Comparison of ENCODE assay signal across 8 mouse cellular contexts in genomic region chr15:62328305-62328881, GRCm38 (mm10).
DNase-seq lines count a peak whose midpoint lies in the region; ATAC-seq and TF ChIP-seq lines count a peak whose summit lies in the region.

No protein-coding gene starts in this region.

- no peaks in the 10 kb centered on the region for H3K27me3 ChIP-seq in kidney, embryonic 16.5 days (ENCODE audit: insufficient read depth, low read length)
- H3K27me3 ChIP-seq in embryonic facial prominence, embryonic 10.5 days (replicated peaks; ENCODE audit: low read depth, poor library complexity, severe bottlenecking), result no peaks in the 10 kb centered on the region
- H3K27me3 ChIP-seq in heart, postnatal 0 days (ENCODE audit: control insufficient read depth, insufficient read depth, low read length), result no peaks in the 10 kb centered on the region

- ATAC-seq in kidney, embryonic 16.5 days (ENCODE audit: low FRiP score, low TSS enrichment), result no peak
- ATAC-seq in heart, postnatal 0 days (ENCODE audit: insufficient read depth, low read depth), result peak; percentile 93

- 50% methylated on average over 9 of the region's 9 CpGs for WGBS in kidney, embryonic 16.5 days
- WGBS in embryonic facial prominence, embryonic 10.5 days, result 61% methylated on average over 9 of the region's 9 CpGs
- 4% methylated on average over 9 of the region's 9 CpGs for WGBS in heart, postnatal 0 days
- WGBS in lung, adult 2 months, result 24% methylated on average over 9 of the region's 9 CpGs

- no peak overlapping the region for H3K4me2 ChIP-seq in kidney, embryonic 16.5 days (replicated peaks; ENCODE audit: low read depth, low read length)
- peak overlapping the region; percentile 44 for H3K4me2 ChIP-seq in heart, postnatal 0 days (ENCODE audit: low read depth, low read length)

- H3K36me3 ChIP-seq in kidney, embryonic 16.5 days (ENCODE audit: insufficient read depth, low read length), result no peaks in the 10 kb centered on the region
- no peaks in the 10 kb centered on the region for H3K36me3 ChIP-seq in embryonic facial prominence, embryonic 10.5 days (replicated peaks)
- no peaks in the 10 kb centered on the region for H3K36me3 ChIP-seq in heart, postnatal 0 days (replicated peaks; ENCODE audit: control insufficient read depth, insufficient read depth, low read length)

- H3K27ac ChIP-seq in kidney, embryonic 16.5 days (ENCODE audit: low read length), result no peak overlapping the region
- no peak overlapping the region for H3K27ac ChIP-seq in embryonic facial prominence, embryonic 10.5 days (replicated peaks)
- peak overlapping the region; percentile 69 for H3K27ac ChIP-seq in heart, postnatal 0 days (ENCODE audit: low read depth)

- intact Hi-C loops in left cerebral cortex, postnatal 36 days (cut with DNase I), result no loop called here

- H3K4me3 ChIP-seq in kidney, embryonic 16.5 days (ENCODE audit: low read length), result no peak overlapping the region
- no peak overlapping the region for H3K4me3 ChIP-seq in embryonic facial prominence, embryonic 10.5 days
- H3K4me3 ChIP-seq in heart, postnatal 0 days (ENCODE audit: low read depth, low read length), result peak overlapping the region; percentile 11; the same call in 1 of the 2 replicates
- peak overlapping the region; percentile 50 for H3K4me3 ChIP-seq in lung, adult 2 months (replicated peaks; ENCODE audit: extremely low read depth, low read depth, low read length)

- no peaks in the 10 kb centered on the region for H3K9me3 ChIP-seq in kidney, embryonic 16.5 days (ENCODE audit: low read length)
- no peaks in the 10 kb centered on the region for H3K9me3 ChIP-seq in embryonic facial prominence, embryonic 10.5 days
- H3K9me3 ChIP-seq in heart, postnatal 0 days (replicated peaks; ENCODE audit: control insufficient read depth, low read length), result no peaks in the 10 kb centered on the region

- no peak for TF ChIP-seq POLR2A in lung, adult 2 months (IDR thresholded peaks at IDR 0.05; ENCODE audit: borderline replicate concordance, extremely low read depth, low read depth, low read length)

- TF ChIP-seq EP300 in heart, postnatal 0 days (IDR thresholded peaks at IDR 0.05; ENCODE audit: low read depth), result peak; percentile 56; the same call in 1 of the 2 replicates

- H3K4me1 ChIP-seq in kidney, embryonic 16.5 days (ENCODE audit: insufficient read depth, low read length), result peaks cover 11% of the 10 kb centered on the region
- H3K4me1 ChIP-seq in embryonic facial prominence, embryonic 10.5 days, result peaks cover 22% of the 10 kb centered on the region
- no peaks in the 10 kb centered on the region for H3K4me1 ChIP-seq in heart, postnatal 0 days (ENCODE audit: control insufficient read depth, insufficient read depth)
- peaks cover 5% of the 10 kb centered on the region; the same call in 1 of the 2 replicates for H3K4me1 ChIP-seq in lung, adult 2 months (ENCODE audit: control insufficient read depth, insufficient read depth, low read length)

- DNase-seq in kidney, adult 11 months, result peak; percentile 32
- DNase-seq in embryonic facial prominence, embryonic 10.5 days (ENCODE audit: low spot score), result peak; percentile 8
- DNase-seq in heart, postnatal 0 days (ENCODE audit: low spot score), result peak; percentile 93
- peak; percentile 22 for DNase-seq in lung, adult 2 months
- peak; percentile 18 for DNase-seq in urinary bladder, postnatal 25 days (ENCODE audit: low spot score)
- DNase-seq in spleen, adult 12 weeks (ENCODE audit: low spot score), result no peak
- DNase-seq in left cerebral cortex, postnatal 36 days (ENCODE audit: low spot score in 2 of 2), result no peak

- TF ChIP-seq CTCF in heart, postnatal 0 days (IDR thresholded peaks at IDR 0.05; ENCODE audit: low read depth), result peak; percentile 9; the same call in 1 of the 2 replicates
- TF ChIP-seq CTCF in lung, adult 2 months (IDR thresholded peaks at IDR 0.05; ENCODE audit: insufficient read depth, low read length), result no peak

- H3K9ac ChIP-seq in kidney, embryonic 16.5 days (replicated peaks; ENCODE audit: low read length), result no peak overlapping the region; the same call in 1 of the 2 replicates
- H3K9ac ChIP-seq in heart, postnatal 0 days (replicated peaks; ENCODE audit: low read depth, low read length), result no peak overlapping the region

Comparison
In these comparisons a context has a peak if more than half of its experiments do, and no peak if none do; other contexts are left out.
1. DNase-seq: peak in kidney, adult 11 months (single experiment), embryonic facial prominence, embryonic 10.5 days (single experiment), heart, postnatal 0 days (single experiment), lung, adult 2 months (single experiment) and urinary bladder, postnatal 25 days (single experiment); none in spleen, adult 12 weeks (single experiment) and left cerebral cortex, postnatal 36 days (0 of 2).
2. H3K4me3 ChIP-seq: peak in heart, postnatal 0 days (single experiment) and lung, adult 2 months (single experiment); none in kidney, embryonic 16.5 days (single experiment) and embryonic facial prominence, embryonic 10.5 days (single experiment).